22 mouse cellular contexts compared by ENCODE assay signal in the genomic region with DNA sequence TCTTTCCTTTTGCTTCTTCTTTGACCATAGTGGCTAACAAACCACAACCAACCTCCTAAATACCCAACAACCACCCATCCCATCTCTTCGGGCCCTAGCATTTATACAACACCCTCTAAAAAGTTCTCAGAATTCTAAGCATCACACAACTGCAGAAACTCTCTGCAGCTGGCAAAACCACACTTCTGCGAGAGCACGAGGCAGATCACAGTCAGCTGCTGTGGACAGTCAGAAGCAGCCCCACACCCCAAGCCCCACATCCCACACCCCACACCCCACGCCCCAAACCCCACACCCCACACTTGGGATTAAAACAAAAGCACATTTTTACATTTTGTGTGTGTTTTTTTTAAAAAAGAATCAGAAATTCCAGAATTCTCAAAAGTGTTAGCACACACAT. TPM values are rescaled to one million over a fixed set of nuclear protein-coding genes. Genes with fewer than 3 reads are reported as not detected.
DNase-seq lines count a peak whose midpoint lies in the region; ATAC-seq and TF ChIP-seq lines count a peak whose summit lies in the region.
"Had no signal": no experiment of that assay in that cellular context is flagged by ENCODE, and none has a peak within 500 bp of the region (broad histone marks: within the 10 kb centered on the region; RNA-seq: fewer than 3 reads in every experiment).

No protein-coding gene starts in this region.

- H3K27me3 ChIP-seq in heart, embryonic 10.5 days (ENCODE audit: insufficient read depth, poor library complexity, severe bottlenecking) = no peaks in the 10 kb centered on the region
- H3K27me3 ChIP-seq in myocyte (ENCODE audit: control insufficient read depth, insufficient read depth, insufficient read length) = no peaks in the 10 kb centered on the region
- no peaks in the 10 kb centered on the region for H3K27me3 ChIP-seq in liver, embryonic 11.5 days (replicated peaks; ENCODE audit: control insufficient read depth, insufficient read depth, low read length)
- H3K27me3 ChIP-seq: CH12.LX, Patski had no signal

- H3K79me2 ChIP-seq in macrophage (ENCODE audit: inconsistent target) (no peaks in the 10 kb centered on the region), myocyte (ENCODE audit: control insufficient read depth, insufficient read depth) (no peaks in the 10 kb centered on the region)

- H3K4me2 ChIP-seq in myocyte (ENCODE audit: low read depth) = no peak overlapping the region
- no peak overlapping the region for H3K4me2 ChIP-seq in liver, embryonic 11.5 days

- ATAC-seq in liver, embryonic 11.5 days (replicated peaks; ENCODE audit: low FRiP score) = no peak
- ATAC-seq: activated CD4-positive, CD25-positive, alpha-beta regulatory T cell, adult 4 months; CD4-positive, CD25-positive, alpha-beta regulatory T cell, adult 4 months; Patski had no signal

- no peaks in the 10 kb centered on the region for H3K36me3 ChIP-seq in heart, embryonic 10.5 days
- H3K36me3 ChIP-seq in macrophage (ENCODE audit: inconsistent target) = no peaks in the 10 kb centered on the region
- no peaks in the 10 kb centered on the region for H3K36me3 ChIP-seq in myocyte (ENCODE audit: control insufficient read depth, insufficient read depth)
- H3K36me3 ChIP-seq in liver, embryonic 11.5 days (ENCODE audit: control insufficient read depth, insufficient read depth, low read length) = no peaks in the 10 kb centered on the region
- H3K36me3 ChIP-seq: G1E had no signal

- no peak overlapping the region for H3K4me3 ChIP-seq in heart, embryonic 10.5 days
- no peak overlapping the region for H3K4me3 ChIP-seq in macrophage (ENCODE audit: inconsistent target)
- no peak overlapping the region for H3K4me3 ChIP-seq in myocyte
- H3K4me3 ChIP-seq in liver, embryonic 11.5 days (ENCODE audit: low read depth, low read length) = no peak overlapping the region

- peaks cover 3% of the 10 kb centered on the region; the same call in 1 of the 2 replicates for H3K4me1 ChIP-seq in heart, embryonic 10.5 days
- H3K4me1 ChIP-seq in liver, embryonic 11.5 days (replicated peaks; ENCODE audit: control insufficient read depth, insufficient read depth, low read length) = no peaks in the 10 kb centered on the region

- peak; percentile 20 for DNase-seq in heart, embryonic 10.5 days (ENCODE audit: low spot score)
- no peak for DNase-seq in heart, postnatal 4 days
- no peak for DNase-seq in urinary bladder, postnatal 14 days (ENCODE audit: low spot score)
- DNase-seq in liver, embryonic 11.5 days (ENCODE audit: low spot score) = no peak
- DNase-seq: adrenal gland, adult 2 months; adrenal gland, adult 8-10 months; adrenal gland, postnatal 10 days; adrenal gland, postnatal 14 days; adrenal gland, postnatal 25 days; adrenal gland, postnatal 36 days; B cell, adult 2 months; cerebellum, adult 11 months; cerebellum, adult 11-12 months; cerebellum, adult 18-20 months had no signal

- H3ac ChIP-seq in myocyte (ENCODE audit: control insufficient read depth, insufficient read length) = no peak overlapping the region

- no peak for TF ChIP-seq POLR2A in myocyte (IDR thresholded peaks at IDR 0.05; ENCODE audit: insufficient read length, low read depth)

- H3K27ac ChIP-seq in heart, embryonic 10.5 days = no peak overlapping the region
- H3K27ac ChIP-seq in macrophage = peak overlapping the region; percentile 99
- no peak overlapping the region for H3K27ac ChIP-seq in liver, embryonic 11.5 days (ENCODE audit: low read depth, low read length)

- H3K9me3 ChIP-seq in heart, embryonic 10.5 days = no peaks in the 10 kb centered on the region
- H3K9me3 ChIP-seq in liver, embryonic 11.5 days (ENCODE audit: control insufficient read depth, low read length) = no peaks in the 10 kb centered on the region

- H3K9ac ChIP-seq in liver, embryonic 11.5 days (ENCODE audit: low read depth, low read length) = no peak overlapping the region

- WGBS in heart, embryonic 10.5 days = 74% methylated on average over 4 of the region's 4 CpGs
- WGBS in macrophage (ENCODE audit: missing documents) = 73% methylated on average over 4 of the region's 4 CpGs
- WGBS in liver, embryonic 11.5 days = 83% methylated on average over 4 of the region's 4 CpGs

TF ChIP-seq in myocyte, 11 proteins besides CTCF, POLR2A, EP300 and RAD21:
- peak; percentile 33 for TF ChIP-seq TCF12 (IDR thresholded peaks at IDR 0.05; ENCODE audit: insufficient read depth, poor library complexity, severe bottlenecking)
- TF ChIP-seq E2F4 (IDR thresholded peaks at IDR 0.05; ENCODE audit: insufficient read depth) = no peak
- TF ChIP-seq MYOD1 (IDR thresholded peaks at IDR 0.05; ENCODE audit: control insufficient read depth in 1 of 3, insufficient read length in 2 of 3, low read depth in 2 of 3) = peak in 2 of 3 experiments; percentile 70 to 83
- no peak for TF ChIP-seq USF1 (IDR thresholded peaks at IDR 0.05; ENCODE audit: low read depth)
- TF ChIP-seq MAX (IDR thresholded peaks at IDR 0.05; ENCODE audit: low read depth) = no peak
- TF ChIP-seq POLR2AphosphoS2 (IDR thresholded peaks at IDR 0.05; ENCODE audit: insufficient read length, low read depth) = no peak
- TF ChIP-seq CEBPB (IDR thresholded peaks at IDR 0.05; ENCODE audit: insufficient read depth, poor library complexity, severe bottlenecking) = no peak
- no peak for TF ChIP-seq SRF (IDR thresholded peaks at IDR 0.05; ENCODE audit: control insufficient read depth, insufficient read length, low read depth)
- no peak for TF ChIP-seq REST (IDR thresholded peaks at IDR 0.05; ENCODE audit: insufficient read depth, insufficient read length)
- peak; percentile 48 for TF ChIP-seq TCF3 (IDR thresholded peaks at IDR 0.05; ENCODE audit: insufficient read length, low read depth)
- TF ChIP-seq MYOG (IDR thresholded peaks at IDR 0.05; ENCODE audit: control insufficient read depth in 1 of 3, insufficient read depth in 1 of 3, insufficient read length in 2 of 3, low read depth in 2 of 3) = peak in 2 of 3 experiments; percentile 36 to 80

RNA-seq across cellular contexts. Expression of a gene that starts 35.3 kb away (rescaled TPM):
- 27.4 and 33.0 TPM in 2 replicates for polyA plus RNA-seq in heart, embryonic 10.5 days (2016; fragmentation: Nextera tagmentation; extraction: Ambion mirVana)
- total RNA-seq in heart, postnatal 4 days (2021) = 10 to 100 TPM; 29.9 to 35.3 TPM
- 100 to 1,000 TPM in 5 of 26 experiments, 10 to 100 TPM in 21; 37.9 to 115 (median 78.3) TPM for total RNA-seq in macrophage (2018; cell fraction: chromatin; rRNA removed)
- total RNA-seq in macrophage (2018; cell fraction: cytosol; rRNA removed) = 10 to 100 TPM; 26.3 to 45.4 (median 36.3) TPM
- total RNA-seq in macrophage (2018; cell fraction: nucleus; rRNA removed) = 10 to 100 TPM; 30.6 to 83.4 (median 48.7) TPM
- polyA plus RNA-seq in macrophage (2018) (29.7 to 70.2 TPM (median 32.1 TPM) in 3 replicates), myocyte (2012; fragmentation: generic; extraction: Trizol) (22.2 TPM)
- 28.3 and 29.7 TPM in 2 replicates for polyA plus RNA-seq in liver, embryonic 11.5 days (2014; fragmentation: Nextera tagmentation; extraction: Ambion mirVana)

RNA-seq across cellular contexts. Expression of a gene that starts 39.6 kb away (rescaled TPM):
- 0.11 and 0.35 TPM in 2 replicates for polyA plus RNA-seq in heart, embryonic 10.5 days (2016; fragmentation: Nextera tagmentation; extraction: Ambion mirVana)
- 1 to 10 TPM in 1 of 2 experiments, under 1 TPM in 1; 0.86 to 1.3 TPM for total RNA-seq in heart, postnatal 4 days (2021)
- total RNA-seq in macrophage (2018; cell fraction: chromatin; rRNA removed) = 100 to 1,000 TPM in 8 of 26 experiments, 10 to 100 TPM in 18; 34.4 to 232 (median 82.6) TPM
- 100 to 1,000 TPM; 244 to 546 (median 327) TPM for total RNA-seq in macrophage (2018; cell fraction: cytosol; rRNA removed)
- 100 to 1,000 TPM; 101 to 544 (median 322) TPM for total RNA-seq in macrophage (2018; cell fraction: nucleus; rRNA removed)
- polyA plus RNA-seq in macrophage (2018) = 102 to 269 TPM (median 231 TPM) in 3 replicates
- polyA plus RNA-seq in myocyte (2012; fragmentation: generic; extraction: Trizol) = not detected
- 0.73 and 0.85 TPM in 2 replicates for polyA plus RNA-seq in liver, embryonic 11.5 days (2014; fragmentation: Nextera tagmentation; extraction: Ambion mirVana)
- total RNA-seq: MEL had no signal
- polyA plus RNA-seq: Patski had no signal

Comparison
In these comparisons a context has a peak if more than half of its experiments do, and no peak if none do; other contexts are left out.
1. RNA of a gene that starts 39.6 kb away (polyA plus RNA-seq): 102 to 269 TPM in macrophage; 0.73 to 0.85 TPM in liver, embryonic 11.5 days, 0.11 to 0.35 TPM in heart, embryonic 10.5 days and not detected in myocyte (single experiment); every median in the first group is over 10 times any median in the second.